Mouse (Mus musculus): ENCODE measurements around the gene Ptms.

DNA sequence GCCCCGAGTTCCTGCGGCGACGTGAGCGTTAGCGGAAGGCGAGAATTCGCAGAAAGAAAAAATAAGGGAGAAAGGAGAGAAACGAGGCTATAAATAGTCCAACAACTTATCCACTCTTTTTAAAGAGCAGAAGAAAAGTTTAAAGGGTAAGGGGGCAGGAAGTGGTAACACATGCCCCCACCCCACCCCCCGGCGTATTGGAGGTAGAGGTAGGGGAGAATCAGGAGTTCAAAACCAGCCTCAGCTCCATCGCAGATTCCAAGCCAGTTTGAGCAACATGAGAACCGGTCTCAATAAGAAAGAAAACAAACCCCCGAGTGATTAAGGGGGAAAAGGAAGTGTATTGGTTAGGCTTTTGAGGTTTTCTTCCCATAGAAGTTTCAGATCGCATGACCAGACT, 45.8 kb upstream of the Ptms start:
- no peak for TF ChIP-seq MAX (IDR thresholded peaks at IDR 0.05; ENCODE audit: low read depth)
- TF ChIP-seq POLR2A (IDR thresholded peaks at IDR 0.05; ENCODE audit: insufficient read length, low read depth): no peak
